In the genomic region with DNA sequence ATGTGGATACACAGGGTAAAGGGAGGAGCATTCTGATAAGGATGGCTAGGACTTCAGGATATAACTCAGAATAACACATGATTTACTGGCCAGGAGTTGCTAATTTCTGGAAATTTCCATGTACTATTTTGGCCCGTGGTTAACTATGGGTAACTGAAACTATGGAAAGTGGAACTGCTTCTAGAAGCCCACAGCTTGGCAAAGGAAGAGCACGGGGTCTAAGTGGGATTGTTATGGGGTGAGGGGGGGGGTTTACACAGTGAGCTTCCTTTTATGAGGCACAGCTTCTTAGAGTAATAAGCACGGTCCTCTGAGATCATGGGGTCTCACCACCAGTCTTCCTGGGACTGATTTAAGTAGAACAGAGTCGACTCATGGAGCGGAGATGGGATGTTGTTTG, we compare ENCODE assay signal across 28 mouse cellular contexts. TPM values are rescaled to one million over a fixed set of nuclear protein-coding genes. Genes with fewer than 3 reads are reported as not detected.
"Had no signal": no experiment of that assay in that cellular context is flagged by ENCODE, and none has a peak within 500 bp of the region (broad histone marks: within the 10 kb centered on the region; RNA-seq: fewer than 3 reads in every experiment).

No protein-coding gene starts in this region.

- H3K4me2 ChIP-seq: heart, embryonic 13.5 days; heart, embryonic 15.5 days; hindbrain, embryonic 13.5 days; hindbrain, embryonic 15.5 days; kidney, embryonic 15.5 days; limb, embryonic 12.5 days; liver, embryonic 11.5 days; liver, embryonic 13.5 days had no signal

- H3K4me3 ChIP-seq: gastrocnemius, adult 2 months; heart, embryonic 10.5 days; heart, embryonic 13.5 days; heart, embryonic 15.5 days; hindbrain, embryonic 13.5 days; hindbrain, embryonic 15.5 days; kidney, embryonic 15.5 days; limb, embryonic 12.5 days; liver, embryonic 13.5 days had no signal

- H3K27ac ChIP-seq: gastrocnemius, adult 2 months; heart, embryonic 10.5 days; heart, embryonic 13.5 days; heart, embryonic 15.5 days; hindbrain, embryonic 13.5 days; hindbrain, embryonic 15.5 days; hindbrain, postnatal 0 days; kidney, embryonic 15.5 days; kidney, postnatal 0 days; limb, embryonic 12.5 days; liver, embryonic 13.5 days had no signal

- H3K9ac ChIP-seq: heart, embryonic 13.5 days; heart, embryonic 15.5 days; hindbrain, embryonic 13.5 days; hindbrain, embryonic 15.5 days; kidney, embryonic 15.5 days; limb, embryonic 12.5 days; liver, embryonic 13.5 days had no signal

- ATAC-seq: hindbrain, postnatal 0 days; intestine, embryonic 16.5 days had no signal

- H3K36me3 ChIP-seq: heart, embryonic 10.5 days; heart, embryonic 13.5 days; heart, embryonic 15.5 days; hindbrain, embryonic 13.5 days; hindbrain, embryonic 15.5 days; kidney, embryonic 15.5 days; limb, embryonic 12.5 days; liver, embryonic 13.5 days had no signal

- H3K4me1 ChIP-seq: heart, embryonic 10.5 days; heart, embryonic 13.5 days; heart, embryonic 15.5 days; hindbrain, embryonic 13.5 days; hindbrain, embryonic 15.5 days; kidney, embryonic 15.5 days; limb, embryonic 12.5 days; liver, embryonic 13.5 days had no signal

- DNase-seq: gastrocnemius, adult 2 months; gastrocnemius, postnatal 10 days; gastrocnemius, postnatal 25 days; heart, adult 18-20 months; heart, postnatal 14 days; heart, postnatal 36 days; kidney, adult 11 months; kidney, adult 2 months; kidney, adult 9 months; kidney, postnatal 14 days; kidney, postnatal 36 days; layer of hippocampus, adult 9-11 months; layer of hippocampus, postnatal 36 days; left cerebral cortex, postnatal 4 days; liver; liver, embryonic 13.5 days had no signal

- H3K27me3 ChIP-seq: heart, embryonic 13.5 days; heart, embryonic 15.5 days; hindbrain, embryonic 13.5 days; hindbrain, embryonic 15.5 days; kidney, embryonic 15.5 days; limb, embryonic 12.5 days; liver, embryonic 13.5 days had no signal

- H3K9me3 ChIP-seq: heart, embryonic 10.5 days; heart, embryonic 13.5 days; heart, embryonic 15.5 days; hindbrain, embryonic 13.5 days; hindbrain, embryonic 15.5 days; kidney, embryonic 15.5 days; limb, embryonic 12.5 days; liver, embryonic 13.5 days had no signal

RNA-seq across cellular contexts. Expression of gene Tmem72, which starts 18.6 kb away (rescaled TPM):
- total RNA-seq: hematopoietic stem cell, adult 5-6 weeks had no signal
